ENCODE assay signal across 44 mouse cellular contexts in genomic region chr8:106550906-106551305, GRCm38 (mm10). TPM values are rescaled to one million over a fixed set of nuclear protein-coding genes. Genes with fewer than 3 reads are reported as not detected.
"Had no signal": no experiment of that assay in that cellular context is flagged by ENCODE, and none has a peak within 500 bp of the region (broad histone marks: within the 10 kb centered on the region; RNA-seq: fewer than 3 reads in every experiment).

No protein-coding gene starts in this region.

- H3K27me3 ChIP-seq: heart, embryonic 12.5 days; heart, embryonic 13.5 days; heart, embryonic 15.5 days; hindbrain, embryonic 12.5 days; hindbrain, embryonic 13.5 days; hindbrain, embryonic 15.5 days; intestine, embryonic 15.5 days; kidney, embryonic 15.5 days had no signal

- H3K4me3 ChIP-seq: heart, embryonic 10.5 days; heart, embryonic 12.5 days; heart, embryonic 13.5 days; heart, embryonic 15.5 days; hindbrain, embryonic 10.5 days; hindbrain, embryonic 12.5 days; hindbrain, embryonic 13.5 days; hindbrain, embryonic 15.5 days; intestine, embryonic 15.5 days; kidney, embryonic 15.5 days; layer of hippocampus, adult 2 months; left cerebral cortex, adult 2 months had no signal

- H3K36me3 ChIP-seq: hindbrain, embryonic 12.5 days; hindbrain, embryonic 13.5 days; hindbrain, embryonic 15.5 days; intestine, embryonic 15.5 days had no signal

- DNase-seq: heart, postnatal 10 days; heart, postnatal 14 days; heart, postnatal 36 days; heart, postnatal 4 days; kidney, adult 11 months; kidney, adult 18-20 months; kidney, adult 2 months; kidney, adult 8-10 months; kidney, adult 9 months; kidney, postnatal 10 days; kidney, postnatal 14 days; kidney, postnatal 25 days; kidney, postnatal 36 days; kidney, postnatal 4 days; layer of hippocampus, adult 9-11 months; layer of hippocampus, postnatal 36 days had no signal

- H3K4me2 ChIP-seq: heart, embryonic 11.5 days; heart, embryonic 12.5 days; heart, embryonic 13.5 days; heart, embryonic 15.5 days; hindbrain, embryonic 12.5 days; hindbrain, embryonic 13.5 days; hindbrain, embryonic 14.5 days; hindbrain, embryonic 15.5 days; intestine, embryonic 15.5 days; kidney, embryonic 15.5 days had no signal

RNA-seq across cellular contexts. Expression of gene Cdh3, which starts 40.2 kb away (rescaled TPM):
- polyA plus RNA-seq: inflammation-experienced regulatory T-cells, adult 6 months had no signal

RNA-seq across cellular contexts. Expression of gene 6030452D12Rik, which starts 50.6 kb away (rescaled TPM):
- polyA plus RNA-seq: heart, embryonic 10.5 days; heart, embryonic 11.5 days; heart, embryonic 12.5 days; heart, embryonic 13.5 days; heart, embryonic 14.5 days; heart, embryonic 15.5 days; heart, embryonic 16.5 days; heart, postnatal 0 days; hindbrain, embryonic 10.5 days; hindbrain, embryonic 11.5 days; hindbrain, embryonic 12.5 days; hindbrain, embryonic 13.5 days; hindbrain, embryonic 14.5 days; hindbrain, embryonic 15.5 days; hindbrain, embryonic 16.5 days; hindbrain, postnatal 0 days; inflammation-experienced regulatory T-cells, adult 6 months; intestine, embryonic 14.5 days; intestine, embryonic 15.5 days; intestine, embryonic 16.5 days; intestine, postnatal 0 days; kidney, adult 2 months; kidney, embryonic 14.5 days; kidney, embryonic 15.5 days; kidney, embryonic 16.5 days; kidney, postnatal 0 days; large intestine, adult 2 months had no signal
